ENCODE assay signal across 10 mouse cellular contexts in genomic region chr11:102606751-102607171, GRCm38 (mm10). TPM values are rescaled to one million over a fixed set of nuclear protein-coding genes. Genes with fewer than 3 reads are reported as not detected.
DNase-seq lines count a peak whose midpoint lies in the region; ATAC-seq and TF ChIP-seq lines count a peak whose summit lies in the region.
"Had no signal": no experiment of that assay in that cellular context is flagged by ENCODE, and none has a peak within 500 bp of the region (broad histone marks: within the 10 kb centered on the region; RNA-seq: fewer than 3 reads in every experiment).

No protein-coding gene starts in this region.

- ATAC-seq in embryonic facial prominence, embryonic 14.5 days (ENCODE audit: low read depth): no peak
- no peak for ATAC-seq in hindbrain, embryonic 15.5 days (ENCODE audit: low FRiP score, low read depth)
- no peak for ATAC-seq in midbrain, postnatal 0 days (ENCODE audit: low FRiP score)

- H3K9me3 ChIP-seq in embryonic facial prominence, embryonic 14.5 days (ENCODE audit: control insufficient read depth, low read length): no peaks in the 10 kb centered on the region
- H3K9me3 ChIP-seq in hindbrain, embryonic 15.5 days: no peaks in the 10 kb centered on the region
- H3K9me3 ChIP-seq in midbrain, postnatal 0 days (ENCODE audit: low read length): no peaks in the 10 kb centered on the region

- peak; percentile 16 to 35 for DNase-seq in heart, adult 18-20 months
- DNase-seq in heart, postnatal 25 days (ENCODE audit: low spot score): no peak
- DNase-seq in embryonic facial prominence, embryonic 14.5 days (ENCODE audit: low spot score): peak; percentile 89
- DNase-seq in midbrain, postnatal 0 days (ENCODE audit: low spot score): no peak
- no peak for DNase-seq in left cerebral cortex, adult 11 months (ENCODE audit: low spot score)
- DNase-seq in ovary, postnatal 10 days (ENCODE audit: low spot score): no peak
- DNase-seq in B cell, adult 2 months: no peak

- H3K4me3 ChIP-seq in embryonic facial prominence, embryonic 14.5 days (ENCODE audit: low read depth, low read length): peak overlapping the region; percentile 93
- H3K4me3 ChIP-seq in hindbrain, embryonic 15.5 days: peak overlapping the region; percentile 77
- peak overlapping the region; percentile 62 for H3K4me3 ChIP-seq in midbrain, postnatal 0 days (ENCODE audit: low read depth, low read length)

- peak overlapping the region; percentile 100 for H3K27ac ChIP-seq in embryonic facial prominence, embryonic 14.5 days (replicated peaks; ENCODE audit: low read depth, low read length)
- peak overlapping the region; percentile 49; the same call in 1 of the 2 replicates for H3K27ac ChIP-seq in hindbrain, embryonic 15.5 days (replicated peaks)
- no peak overlapping the region for H3K27ac ChIP-seq in midbrain, postnatal 0 days (ENCODE audit: low read depth, low read length)

- peaks cover 41% of the 10 kb centered on the region for H3K4me1 ChIP-seq in embryonic facial prominence, embryonic 14.5 days (ENCODE audit: control insufficient read depth, insufficient read depth, low read length)
- peaks cover 44% of the 10 kb centered on the region for H3K4me1 ChIP-seq in hindbrain, embryonic 15.5 days (replicated peaks)
- H3K4me1 ChIP-seq in midbrain, postnatal 0 days (ENCODE audit: insufficient read depth, low read length): no peaks in the 10 kb centered on the region

- peaks cover 13% of the 10 kb centered on the region for H3K36me3 ChIP-seq in embryonic facial prominence, embryonic 14.5 days (ENCODE audit: control insufficient read depth, insufficient read depth, low read length)
- H3K36me3 ChIP-seq in hindbrain, embryonic 15.5 days: no peaks in the 10 kb centered on the region
- H3K36me3 ChIP-seq in midbrain, postnatal 0 days (ENCODE audit: insufficient read depth, low read length): no peaks in the 10 kb centered on the region

- peak overlapping the region; percentile 98 for H3K9ac ChIP-seq in embryonic facial prominence, embryonic 14.5 days (ENCODE audit: low read depth, low read length)
- H3K9ac ChIP-seq in hindbrain, embryonic 15.5 days: peak overlapping the region; percentile 19
- H3K9ac ChIP-seq in midbrain, postnatal 0 days (replicated peaks; ENCODE audit: low read length, poor library complexity, severe bottlenecking): no peak overlapping the region

- under 1% methylated on average over 12 of the region's 12 CpGs for WGBS in embryonic facial prominence, embryonic 14.5 days
- WGBS in hindbrain, embryonic 15.5 days: 3% methylated on average over 12 of the region's 12 CpGs
- 3% methylated on average over 12 of the region's 12 CpGs for WGBS in midbrain, postnatal 0 days

- H3K4me2 ChIP-seq in embryonic facial prominence, embryonic 14.5 days (ENCODE audit: low read depth, low read length): peak overlapping the region; percentile 68
- peak overlapping the region; percentile 95 for H3K4me2 ChIP-seq in hindbrain, embryonic 15.5 days
- H3K4me2 ChIP-seq in midbrain, postnatal 0 days (ENCODE audit: low read depth, low read length, poor library complexity, severe bottlenecking): peak overlapping the region; percentile 37

- H3K27me3 ChIP-seq in embryonic facial prominence, embryonic 14.5 days (replicated peaks; ENCODE audit: control insufficient read depth, insufficient read depth, low read length): no peaks in the 10 kb centered on the region
- H3K27me3 ChIP-seq in hindbrain, embryonic 15.5 days: peaks cover 5% of the 10 kb centered on the region
- peaks cover 19% of the 10 kb centered on the region; the same call in 1 of the 2 replicates for H3K27me3 ChIP-seq in midbrain, postnatal 0 days (ENCODE audit: insufficient read depth, low read length)

- no peak for TF ChIP-seq CTCF in midbrain, postnatal 0 days (IDR thresholded peaks at IDR 0.05)

- intact Hi-C loops in heart, postnatal 25 days (cut with DNase I): no loop called here

RNA-seq across cellular contexts. Expression of gene Fzd2, which starts 2.6 kb away (rescaled TPM):
- 1 to 10 TPM; 2.0 to 2.2 TPM for total RNA-seq in heart, adult 18-20 months (2021)
- total RNA-seq in heart, postnatal 25 days (2021): 1 to 10 TPM; 4.7 to 5.0 TPM
- polyA plus RNA-seq in embryonic facial prominence, embryonic 14.5 days (2014; fragmentation: Nextera tagmentation; extraction: Ambion mirVana): 41.7 and 48.9 TPM in 2 replicates
- polyA plus RNA-seq in hindbrain, embryonic 15.5 days (2015; fragmentation: Nextera tagmentation; extraction: Ambion mirVana): 7.9 and 9.8 TPM in 2 replicates
- total RNA-seq in midbrain, postnatal 0 days (2014; rRNA removed): 16.8 and 17.3 TPM in 2 replicates
- polyA plus RNA-seq in midbrain, postnatal 0 days (2015; fragmentation: Nextera tagmentation; extraction: Ambion mirVana): 3.9 and 4.5 TPM in 2 replicates
- total RNA-seq: common myeloid progenitor, adult 5-6 weeks had no signal

RNA-seq across cellular contexts. Expression of gene Gm11627, which starts 27.5 kb away (rescaled TPM):
- total RNA-seq in heart, adult 18-20 months (2021): 1 to 10 TPM; 1.1 to 1.2 TPM
- total RNA-seq in heart, postnatal 25 days (2021): 1 to 10 TPM; 2.2 TPM
- 9.5 and 15.7 TPM in 2 replicates for polyA plus RNA-seq in embryonic facial prominence, embryonic 14.5 days (2014; fragmentation: Nextera tagmentation; extraction: Ambion mirVana)
- 3.1 and 3.4 TPM in 2 replicates for polyA plus RNA-seq in hindbrain, embryonic 15.5 days (2015; fragmentation: Nextera tagmentation; extraction: Ambion mirVana)
- 1.1 and 3.5 TPM in 2 replicates for total RNA-seq in midbrain, postnatal 0 days (2014; rRNA removed)
- 4.6 and 5.8 TPM in 2 replicates for polyA plus RNA-seq in midbrain, postnatal 0 days (2015; fragmentation: Nextera tagmentation; extraction: Ambion mirVana)
- total RNA-seq: common myeloid progenitor, adult 5-6 weeks had no signal

RNA-seq across cellular contexts. Expression of gene Gpatch8, which starts 50.6 kb away (rescaled TPM):
- 10 to 100 TPM; 17.3 to 18.6 TPM for total RNA-seq in heart, adult 18-20 months (2021)
- 10 to 100 TPM; 19.3 to 23.2 TPM for total RNA-seq in heart, postnatal 25 days (2021)
- 36.1 and 41.2 TPM in 2 replicates for polyA plus RNA-seq in embryonic facial prominence, embryonic 14.5 days (2014; fragmentation: Nextera tagmentation; extraction: Ambion mirVana)
- 66.6 and 69.9 TPM in 2 replicates for polyA plus RNA-seq in hindbrain, embryonic 15.5 days (2015; fragmentation: Nextera tagmentation; extraction: Ambion mirVana)
- 24.8 and 33.4 TPM in 2 replicates for total RNA-seq in midbrain, postnatal 0 days (2014; rRNA removed)
- polyA plus RNA-seq in midbrain, postnatal 0 days (2015; fragmentation: Nextera tagmentation; extraction: Ambion mirVana): 35.8 and 53.3 TPM in 2 replicates

RNA-seq across cellular contexts. Expression of gene Meioc, which starts 56.8 kb away (rescaled TPM):
- not detected for total RNA-seq in heart, adult 18-20 months (2021)
- total RNA-seq in heart, postnatal 25 days (2021): not detected
- 0.95 and 1.3 TPM in 2 replicates for polyA plus RNA-seq in embryonic facial prominence, embryonic 14.5 days (2014; fragmentation: Nextera tagmentation; extraction: Ambion mirVana)
- 0.09 and 0.16 TPM in 2 replicates for polyA plus RNA-seq in hindbrain, embryonic 15.5 days (2015; fragmentation: Nextera tagmentation; extraction: Ambion mirVana)
- total RNA-seq in midbrain, postnatal 0 days (2014; rRNA removed): not detected in 2 replicates
- 0.21 and 0.23 TPM in 2 replicates for polyA plus RNA-seq in midbrain, postnatal 0 days (2015; fragmentation: Nextera tagmentation; extraction: Ambion mirVana)
- total RNA-seq: CH12.LX; common myeloid progenitor, adult 5-6 weeks had no signal

Comparison
In these comparisons a context has a peak if more than half of its experiments do, and no peak if none do; other contexts are left out.
1. DNase-seq: peak in heart, adult 18-20 months (2 of 2) and embryonic facial prominence, embryonic 14.5 days (single experiment); none in heart, postnatal 25 days (single experiment), midbrain, postnatal 0 days (single experiment), left cerebral cortex, adult 11 months (single experiment), ovary, postnatal 10 days (single experiment) and B cell, adult 2 months (0 of 2).
2. H3K4me2 ChIP-seq: peak in every context shown above with its lines; median percentile 95 in hindbrain, embryonic 15.5 days; 68 in embryonic facial prominence, embryonic 14.5 days; 37 in midbrain, postnatal 0 days.
3. Peak in every context shown above with its lines, with median percentiles within 50 percentile points of each other: H3K4me3 ChIP-seq.